Mouse (Mus musculus) midbrain, embryonic 10.5 days (tissue): ENCODE results near the gene Ak9. TPM values are rescaled to one million over a fixed set of nuclear protein-coding genes. Genes with fewer than 3 reads are reported as not detected.

Experiments
- polyA plus RNA-seq: library from polyadenylated mRNA; unstranded; fragments of >200 nt; fragmentation: Nextera tagmentation; extraction: Ambion mirVana; gene quantifications from 2 replicates; pipeline ENCODE4 v1.2.1, GENCODE M21; 2016

Gene Ak9
- polyA plus RNA-seq, 1 experiment from 2014 or later, result 0.04 TPM

Other genes with a start within 250 kb of the Ak9 start
- gene Gpr6, start 231.7 kb upstream of the Ak9 start, polyA plus RNA-seq, result not detected in 2 replicates
- gene Fig4, start 720 bp upstream of the Ak9 start, polyA plus RNA-seq, result 16.3 and 21.3 TPM in 2 replicates
- gene Zbtb24, start 146.4 kb downstream of the Ak9 start, polyA plus RNA-seq, result 17.6 and 18.9 TPM in 2 replicates
- 49.1 and 53.7 TPM in 2 replicates for gene Mical1, start 172.3 kb downstream of the Ak9 start, polyA plus RNA-seq
- gene Smpd2, start 186.4 kb downstream of the Ak9 start, polyA plus RNA-seq, result 68.7 and 72.2 TPM in 2 replicates
- 0.76 and 1.7 TPM in 2 replicates for gene Ppil6, start 186.5 kb downstream of the Ak9 start, polyA plus RNA-seq
- gene Cd164, start 215.4 kb downstream of the Ak9 start, polyA plus RNA-seq, result 98.5 and 108 TPM in 2 replicates